Mouse (Mus musculus) megakaryocyte progenitor cell, adult 5-6 weeks (primary cell): ENCODE measurements around the gene 1700001J03Rik. TPM values are rescaled to one million over a fixed set of nuclear protein-coding genes. Genes with fewer than 3 reads are reported as not detected.
A peak's percentile ranks its signal among the peaks of the same experiment; 100 is the strongest.
"Not testable (repeated sequence)": the region's sequence is repeated elsewhere in the genome, so short reads cannot be mapped to it uniquely, and the experiment has no call there.

ENCODE experiments used
- ATAC-seq: replicated peaks from 2 replicates; pipeline ENCODE4 v1.8.0; 2016; ENCODE audit warnings: mild to moderate bottlenecking, moderate TSS enrichment, inconsistent platforms; ENCODE audit not compliant: poor library complexity
- total RNA-seq, 2 experiments: library from RNA; stranded (forward) in 1 of 2; stranded (reverse) in 1 of 2; fragments of 157-497, 149-512 nt in 1 of 2; fragments of 200-1000 nt in 1 of 2; gene quantifications; 2 replicates each; pipeline versions ENCODE4 v1.2.3 to v1.2.4; 2015 to 2017

1700001J03Rik gene
- 0.51 and 0.79 TPM in 2 replicates for total RNA-seq (2015)
- not detected in 2 replicates for total RNA-seq (2017)

- ATAC-seq: not testable (repeated sequence)
Observed at GRCm38 (mm10) chr5:146185204-146185603, at the start of gene 1700001J03Rik. TSS of gene 1700001J03Rik (minus strand) at chr5:146185304.

- ATAC-seq: no peak
Observed at GRCm38 (mm10) chr5:146234336-146234735, 49.2 kb upstream of the 1700001J03Rik start.

- no peak for ATAC-seq
Observed at GRCm38 (mm10) chr5:146232816-146233215, 47.7 kb upstream of the 1700001J03Rik start.

- no peak for ATAC-seq
Observed at GRCm38 (mm10) chr5:146232056-146232675, 47.1 kb upstream of the 1700001J03Rik start.

GRCm38 (mm10) chr5:146231655-146231996, 46.5 kb upstream of the 1700001J03Rik start:
- peak; percentile 22 for ATAC-seq

GRCm38 (mm10) chr5:146230864-146231654, 46.0 kb upstream of the 1700001J03Rik start, which contains the start of gene Cdk8:
TSS of gene Cdk8 (plus strand) at chr5:146231230.
- ATAC-seq: peak; percentile 88

- ATAC-seq: no peak
Observed at GRCm38 (mm10) chr5:146229869-146230650, 45.0 kb upstream of the 1700001J03Rik start.

- no peak for ATAC-seq
Observed at GRCm38 (mm10) chr5:146227496-146227895, 42.4 kb upstream of the 1700001J03Rik start.

GRCm38 (mm10) chr5:146223786-146224185, 38.7 kb upstream of the 1700001J03Rik start:
- ATAC-seq: no peak

- no peak for ATAC-seq
Observed at GRCm38 (mm10) chr5:146221722-146222121, 36.6 kb upstream of the 1700001J03Rik start.

GRCm38 (mm10) chr5:146220879-146221714, 36.0 kb upstream of the 1700001J03Rik start, which contains the start of gene Rnf6:
TSS of gene Rnf6 (minus strand) at chr5:146221555.
- ATAC-seq: peak; percentile 95

- peak; percentile 68 for ATAC-seq
Observed at GRCm38 (mm10) chr5:146220501-146220878, 35.4 kb upstream of the 1700001J03Rik start.

- no peak for ATAC-seq
Observed at GRCm38 (mm10) chr5:146205537-146205936, 20.4 kb upstream of the 1700001J03Rik start.

GRCm38 (mm10) chr5:146203921-146204320, 18.8 kb upstream of the 1700001J03Rik start:
- peak; percentile 86 for ATAC-seq

GRCm38 (mm10) chr5:146200580-146200979, 15.5 kb upstream of the 1700001J03Rik start:
- no peak for ATAC-seq

GRCm38 (mm10) chr5:146199540-146199939, 14.4 kb upstream of the 1700001J03Rik start:
- peak; percentile 85 for ATAC-seq

GRCm38 (mm10) chr5:146199073-146199472, 14.0 kb upstream of the 1700001J03Rik start:
- ATAC-seq: no peak

- ATAC-seq: no peak
Observed at GRCm38 (mm10) chr5:146193360-146193759, 8.3 kb upstream of the 1700001J03Rik start.

- ATAC-seq: no peak
Observed at GRCm38 (mm10) chr5:146190501-146191269, 5.6 kb upstream of the 1700001J03Rik start.

GRCm38 (mm10) chr5:146190093-146190492, 5.0 kb upstream of the 1700001J03Rik start:
- no peak for ATAC-seq
